Mouse (Mus musculus): ENCODE results near the gene Znfx1. TPM values are rescaled to one million over a fixed set of nuclear protein-coding genes. Genes with fewer than 3 reads are reported as not detected.
"Not testable (repeated sequence)": the region's sequence is repeated elsewhere in the genome, so short reads cannot be mapped to it uniquely, and the experiment has no call there.

Gene Znfx1
- polyA plus RNA-seq, 1 experiment = 15.8 TPM

DNA sequence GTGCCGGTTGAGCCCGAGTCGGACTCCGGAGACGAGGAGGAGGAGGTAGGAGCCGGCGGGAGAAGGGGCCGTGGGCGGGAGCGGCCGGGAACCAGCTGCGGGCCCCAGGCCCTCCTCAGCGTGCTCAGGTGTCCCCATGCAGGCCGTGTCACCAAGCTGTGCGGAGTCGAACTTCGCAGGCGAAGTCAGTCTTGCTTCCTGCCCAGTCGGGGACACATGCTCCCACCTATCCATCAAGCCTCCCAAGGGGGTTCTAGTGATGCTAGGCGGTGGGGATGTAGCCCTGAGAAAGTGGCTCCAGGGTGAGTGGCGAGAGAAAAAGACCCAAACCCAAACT lies 47.5 kb downstream of the Znfx1 start:
- TF ChIP-seq CTCF (IDR thresholded peaks at IDR 0.05; ENCODE audit: control insufficient read depth, insufficient read depth, insufficient read length) (no peak), FOSL1 (IDR thresholded peaks at IDR 0.05; ENCODE audit: insufficient read depth, low read length, poor library complexity, severe bottlenecking) (no peak), CEBPB (IDR thresholded peaks at IDR 0.05; ENCODE audit: low read depth) (no peak), MAX (IDR thresholded peaks at IDR 0.05) (no peak), MYOD1 (IDR thresholded peaks at IDR 0.05; ENCODE audit: control insufficient read depth, insufficient read length, low read depth) (no peak), MYOG (IDR thresholded peaks at IDR 0.05; ENCODE audit: control insufficient read depth, extremely low read depth, insufficient read length) (no peak), USF1 (IDR thresholded peaks at IDR 0.05; ENCODE audit: low read depth) (no peak)
- Histone ChIP-seq H3K36me3 (ENCODE audit: control insufficient read depth, insufficient read depth) (peaks cover 39% of the 10 kb centered on the region), H3K79me3 (ENCODE audit: low read depth) (peaks cover 37% of the 10 kb centered on the region), H3K79me2 (ENCODE audit: control insufficient read depth, insufficient read depth) (peaks cover 48% of the 10 kb centered on the region), H3ac (ENCODE audit: control insufficient read depth, insufficient read length, low read depth) (peak overlapping the region; percentile 92), H3K27me3 (ENCODE audit: control insufficient read depth, insufficient read depth, insufficient read length) (no peaks in the 10 kb centered on the region), H3K4me3 (ENCODE audit: insufficient read depth, poor library complexity, severe bottlenecking) (peak overlapping the region; percentile 96)

DNA sequence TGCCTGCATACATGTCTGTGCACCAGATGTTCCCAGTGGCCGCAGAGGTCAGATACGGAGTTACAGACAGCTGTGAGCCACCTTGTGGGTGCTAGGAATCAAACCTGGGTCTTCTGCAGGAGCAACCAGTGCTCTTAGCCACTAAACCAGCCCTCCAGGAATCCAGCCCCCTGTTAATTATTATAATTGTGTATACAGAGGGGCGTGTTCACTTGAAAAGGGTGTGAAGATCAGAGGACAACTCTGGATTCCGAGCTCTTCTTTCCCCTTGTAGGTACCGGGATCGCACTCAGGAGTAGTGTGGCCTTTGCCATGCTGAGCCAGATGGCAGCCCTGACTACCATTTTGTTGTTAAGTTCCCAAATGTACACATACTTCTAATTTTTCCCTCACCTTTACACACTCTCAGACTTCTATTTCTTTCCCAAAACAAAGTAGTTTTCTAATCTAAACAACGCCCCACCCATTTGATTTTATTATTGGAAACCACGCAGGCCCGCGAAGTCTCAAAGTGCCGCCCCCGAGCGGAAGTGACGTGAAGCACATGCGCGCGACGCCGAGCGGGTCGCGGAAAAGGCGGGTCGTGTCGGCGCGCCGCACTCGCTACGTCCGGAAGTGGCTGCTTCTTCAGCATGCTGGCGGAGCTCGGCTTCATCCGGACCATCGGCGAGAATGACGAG lies 48.0 kb downstream of the Znfx1 start, which contains the start of gene Ddx27:
Ddx27 (plus strand) TSS at position 492 of the 680 bp plus-strand sequence.
- TF ChIP-seq CTCF (IDR thresholded peaks at IDR 0.05; ENCODE audit: control insufficient read depth, insufficient read depth, insufficient read length) (no peak), MYOG (IDR thresholded peaks at IDR 0.05; ENCODE audit: control insufficient read depth, extremely low read depth, insufficient read length) (no peak), USF1 (IDR thresholded peaks at IDR 0.05; ENCODE audit: low read depth) (peak; percentile 12)
- peaks cover 37% of the 10 kb centered on the region for H3K79me3 ChIP-seq (ENCODE audit: low read depth)
- H3K4me3 ChIP-seq (ENCODE audit: insufficient read depth, poor library complexity, severe bottlenecking) = peak within 1 kb of the TSS; percentile 96
- H3ac ChIP-seq (ENCODE audit: control insufficient read depth, insufficient read length, low read depth) = peak within 1 kb of the TSS; percentile 92
- H3K27me3 ChIP-seq (ENCODE audit: control insufficient read depth, insufficient read depth, insufficient read length) = no peaks in the 10 kb centered on the region
- H3K79me2 ChIP-seq (ENCODE audit: control insufficient read depth, insufficient read depth) = peaks cover 46% of the 10 kb centered on the region
- H3K36me3 ChIP-seq (ENCODE audit: control insufficient read depth, insufficient read depth) = peaks cover 34% of the 10 kb centered on the region

DNA sequence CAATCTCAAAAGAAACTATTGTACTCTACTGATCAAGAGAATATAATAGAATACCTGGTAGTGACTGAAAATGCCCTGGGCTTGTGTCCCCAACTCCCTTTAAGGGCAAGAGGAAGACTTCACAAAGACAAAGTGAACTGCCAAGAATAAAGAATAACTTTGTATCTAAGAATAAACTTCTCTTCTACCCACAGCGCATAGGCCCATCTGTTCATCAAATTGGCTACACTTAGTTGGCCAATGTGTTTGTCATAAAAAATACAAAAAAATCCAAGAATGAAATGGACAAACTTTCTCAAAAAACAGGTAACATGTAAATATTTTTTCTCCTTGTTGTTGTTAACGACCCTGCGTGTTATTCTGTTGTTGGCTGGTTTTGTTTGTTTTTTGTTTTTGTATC lies 52.3 kb downstream of the Znfx1 start:
- Histone ChIP-seq H3K79me3 (ENCODE audit: low read depth) (peaks cover 3% of the 10 kb centered on the region), H3K27me3 (ENCODE audit: control insufficient read depth, insufficient read depth, insufficient read length) (peaks cover 28% of the 10 kb centered on the region), H3K36me3 (ENCODE audit: control insufficient read depth, insufficient read depth) (no peaks in the 10 kb centered on the region), H3K79me2 (ENCODE audit: control insufficient read depth, insufficient read depth) (peaks cover 5% of the 10 kb centered on the region), H3ac (ENCODE audit: control insufficient read depth, insufficient read length, low read depth) (no peak overlapping the region), H3K4me3 (ENCODE audit: insufficient read depth, poor library complexity, severe bottlenecking) (no peak overlapping the region)
- TF ChIP-seq CEBPB (IDR thresholded peaks at IDR 0.05; ENCODE audit: low read depth) = no peak
- no peak for TF ChIP-seq USF1 (IDR thresholded peaks at IDR 0.05; ENCODE audit: low read depth)
- TF ChIP-seq MYOG (IDR thresholded peaks at IDR 0.05; ENCODE audit: control insufficient read depth, extremely low read depth, insufficient read length) = no peak
- TF ChIP-seq CTCF (IDR thresholded peaks at IDR 0.05; ENCODE audit: control insufficient read depth, insufficient read depth, insufficient read length) = no peak
- no peak for TF ChIP-seq FOSL1 (IDR thresholded peaks at IDR 0.05; ENCODE audit: insufficient read depth, low read length, poor library complexity, severe bottlenecking)
- no peak for TF ChIP-seq MAX (IDR thresholded peaks at IDR 0.05)
- no peak for TF ChIP-seq MYOD1 (IDR thresholded peaks at IDR 0.05; ENCODE audit: control insufficient read depth, insufficient read length, low read depth)

DNA sequence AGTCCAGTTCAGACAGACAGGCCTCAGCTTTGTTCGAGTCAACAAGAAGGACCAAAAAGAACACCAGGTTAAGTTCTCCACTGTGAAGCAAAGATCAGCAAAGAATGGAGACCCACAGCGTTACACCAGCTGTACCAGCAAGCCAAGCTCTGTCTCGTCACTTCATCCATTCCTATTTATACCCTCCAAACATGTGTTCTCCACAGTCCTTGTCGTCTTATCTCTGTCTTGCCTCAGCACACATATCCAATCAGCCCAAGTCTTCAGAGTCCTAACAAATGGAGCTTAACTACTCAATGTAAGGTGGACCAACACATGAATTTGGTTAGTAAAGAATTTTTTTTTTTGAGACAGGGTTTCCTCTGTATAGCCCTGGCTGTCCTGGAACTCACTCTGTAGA lies 53.3 kb downstream of the Znfx1 start:
- Histone ChIP-seq H3K79me2 (ENCODE audit: control insufficient read depth, insufficient read depth) (no peaks in the 10 kb centered on the region), H3K27me3 (ENCODE audit: control insufficient read depth, insufficient read depth, insufficient read length) (peaks cover 28% of the 10 kb centered on the region), H3K36me3 (ENCODE audit: control insufficient read depth, insufficient read depth) (no peaks in the 10 kb centered on the region), H3ac (ENCODE audit: control insufficient read depth, insufficient read length, low read depth) (no peak overlapping the region), H3K79me3 (ENCODE audit: low read depth) (no peaks in the 10 kb centered on the region), H3K4me3 (ENCODE audit: insufficient read depth, poor library complexity, severe bottlenecking) (no peak overlapping the region)
- no peak for TF ChIP-seq MYOG (IDR thresholded peaks at IDR 0.05; ENCODE audit: control insufficient read depth, extremely low read depth, insufficient read length)
- TF ChIP-seq USF1 (IDR thresholded peaks at IDR 0.05; ENCODE audit: low read depth) = no peak
- TF ChIP-seq FOSL1 (IDR thresholded peaks at IDR 0.05; ENCODE audit: insufficient read depth, low read length, poor library complexity, severe bottlenecking) = no peak
- TF ChIP-seq MYOD1 (IDR thresholded peaks at IDR 0.05; ENCODE audit: control insufficient read depth, insufficient read length, low read depth) = no peak
- TF ChIP-seq CTCF (IDR thresholded peaks at IDR 0.05; ENCODE audit: control insufficient read depth, insufficient read depth, insufficient read length) = no peak
- no peak for TF ChIP-seq CEBPB (IDR thresholded peaks at IDR 0.05; ENCODE audit: low read depth)
- no peak for TF ChIP-seq MAX (IDR thresholded peaks at IDR 0.05)

DNA sequence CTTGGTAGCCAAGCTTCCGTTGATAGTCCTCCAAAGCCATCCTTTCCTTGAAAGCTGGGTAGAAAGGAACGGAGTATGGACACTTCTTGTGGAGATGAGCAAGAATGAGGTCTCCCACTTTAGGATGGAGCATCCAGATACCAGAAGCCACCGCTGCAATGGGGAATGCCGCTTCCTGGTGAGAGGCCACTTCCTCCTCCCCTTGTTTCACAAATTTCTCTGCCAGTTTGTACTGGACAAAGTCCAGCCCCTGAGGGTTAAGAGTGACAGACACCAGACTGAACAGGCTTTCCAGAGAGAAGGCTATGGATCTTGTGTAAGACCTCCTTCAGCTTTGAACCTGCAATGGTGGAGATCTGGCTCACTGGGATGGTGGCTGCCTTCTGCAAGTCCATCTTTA lies 55.2 kb downstream of the Znfx1 start:
- H3K27me3 ChIP-seq (ENCODE audit: control insufficient read depth, insufficient read depth, insufficient read length) = peaks cover 28% of the 10 kb centered on the region
- not testable (repeated sequence) for H3K4me3 ChIP-seq (ENCODE audit: insufficient read depth, poor library complexity, severe bottlenecking); H3K36me3 ChIP-seq (ENCODE audit: control insufficient read depth, insufficient read depth); H3ac ChIP-seq (ENCODE audit: control insufficient read depth, insufficient read length, low read depth); H3K79me2 ChIP-seq (ENCODE audit: control insufficient read depth, insufficient read depth); H3K79me3 ChIP-seq (ENCODE audit: low read depth)

DNA sequence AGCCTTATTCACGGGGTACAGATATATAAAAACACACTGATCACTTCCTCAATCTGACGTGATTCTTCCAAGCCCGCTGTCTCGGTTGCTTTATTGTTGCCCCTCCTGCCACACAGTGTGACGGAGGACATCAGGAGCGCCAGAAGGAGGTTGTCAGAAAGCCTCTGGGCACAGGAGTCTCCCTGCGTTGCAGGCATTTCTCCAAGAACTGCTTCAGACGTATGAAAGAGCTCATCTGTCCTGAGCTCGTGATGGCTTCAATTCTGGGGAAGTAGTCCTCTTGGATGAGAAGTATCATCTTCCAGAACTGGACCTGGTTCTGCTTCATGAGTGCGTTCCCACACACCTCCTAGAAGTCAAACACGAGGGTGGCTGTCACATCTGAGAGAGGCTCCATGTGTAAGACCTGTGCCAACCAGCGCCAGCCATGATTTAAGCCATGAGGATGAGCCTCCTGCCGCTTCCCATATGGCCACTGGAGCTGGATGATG lies 55.8 kb downstream of the Znfx1 start:
- no peaks in the 10 kb centered on the region for H3K79me2 ChIP-seq (ENCODE audit: control insufficient read depth, insufficient read depth)
- TF ChIP-seq CEBPB (IDR thresholded peaks at IDR 0.05; ENCODE audit: low read depth) = no peak
- no peak for TF ChIP-seq USF1 (IDR thresholded peaks at IDR 0.05; ENCODE audit: low read depth)
- TF ChIP-seq CTCF (IDR thresholded peaks at IDR 0.05; ENCODE audit: control insufficient read depth, insufficient read depth, insufficient read length) = no peak
- TF ChIP-seq FOSL1 (IDR thresholded peaks at IDR 0.05; ENCODE audit: insufficient read depth, low read length, poor library complexity, severe bottlenecking) = no peak
- no peak for TF ChIP-seq MAX (IDR thresholded peaks at IDR 0.05)
- no peak for TF ChIP-seq MYOG (IDR thresholded peaks at IDR 0.05; ENCODE audit: control insufficient read depth, extremely low read depth, insufficient read length)
- no peak for TF ChIP-seq MYOD1 (IDR thresholded peaks at IDR 0.05; ENCODE audit: control insufficient read depth, insufficient read length, low read depth)
- no peak overlapping the region for H3K4me3 ChIP-seq (ENCODE audit: insufficient read depth, poor library complexity, severe bottlenecking)
- no peaks in the 10 kb centered on the region for H3K79me3 ChIP-seq (ENCODE audit: low read depth)
- H3ac ChIP-seq (ENCODE audit: control insufficient read depth, insufficient read length, low read depth) = no peak overlapping the region
- H3K27me3 ChIP-seq (ENCODE audit: control insufficient read depth, insufficient read depth, insufficient read length) = peaks cover 28% of the 10 kb centered on the region
- H3K36me3 ChIP-seq (ENCODE audit: control insufficient read depth, insufficient read depth) = no peaks in the 10 kb centered on the region

Data from C2C12 (cell line).